Mouse (Mus musculus): ENCODE measurements around the gene Usp7. TPM values are rescaled to one million over a fixed set of nuclear protein-coding genes. Genes with fewer than 3 reads are reported as not detected.
A peak's percentile ranks its signal among the peaks of the same experiment; 100 is the strongest.

Gene Usp7
- polyA plus RNA-seq, 1 experiment from 2014 or later: 28.4 TPM

DNA sequence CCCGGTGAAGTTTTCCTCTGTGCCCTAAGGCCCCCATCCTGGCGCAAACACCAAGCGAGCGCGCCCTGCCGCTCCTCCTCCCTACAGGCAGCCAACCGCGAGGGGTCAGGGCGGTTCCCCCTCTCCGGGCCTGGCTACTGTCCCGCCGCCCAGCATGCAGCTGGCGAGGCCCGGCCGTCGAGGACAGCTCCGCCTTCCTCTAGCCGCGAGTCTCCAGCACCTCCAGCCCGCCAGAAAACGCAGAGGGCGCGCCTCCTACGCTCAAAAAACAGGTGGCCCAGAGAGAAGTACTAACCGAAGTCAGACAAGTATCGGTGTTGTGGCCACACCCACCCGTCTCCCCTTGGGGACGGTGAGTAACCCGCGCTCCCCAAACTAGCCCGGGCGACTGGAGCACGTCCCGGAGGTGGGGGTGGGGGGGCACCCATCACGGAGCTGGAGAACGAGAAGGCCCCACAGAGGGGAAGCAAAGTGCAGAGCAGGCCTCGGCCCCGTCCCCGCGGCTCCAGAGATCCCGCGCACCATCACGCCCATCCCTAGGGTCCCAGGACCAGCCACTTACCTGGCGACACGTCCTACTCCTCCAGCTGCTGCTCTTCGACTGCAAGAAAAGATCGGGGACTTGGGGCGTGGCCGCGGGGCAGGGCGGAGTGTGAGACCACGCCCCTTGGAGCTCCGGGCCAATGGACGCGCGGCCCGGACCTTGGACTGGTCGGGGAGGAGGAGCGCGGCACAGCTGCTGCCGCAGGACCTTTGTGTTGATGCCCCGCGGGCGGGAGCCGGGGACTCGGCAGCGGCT, 120.4 kb downstream of the Usp7 start, which contains the start of gene Carhsp1:
Carhsp1 (minus strand) TSS at position 605 of the 799 bp plus-strand sequence.
- Histone ChIP-seq H3K36me3 (no peaks in the 10 kb centered on the region), H3K27ac (replicated peaks) (peak within 1 kb of the TSS; percentile 65), H3K4me1 (peaks cover 44% of the 10 kb centered on the region), H3K9me3 (replicated peaks) (no peaks in the 10 kb centered on the region), H3K27me3 (0 out of 2 replicates have a peak, but pooled peaks cover 3% of the 10 kb centered on the region), H3K4me3 (replicated peaks) (peak within 1 kb of the TSS; percentile 58), H3K9ac (peak within 1 kb of the TSS; percentile 29), H3K4me2 (replicated peaks) (peak within 1 kb of the TSS; percentile 71)
- under 1% methylated on average over 67 of the region's 67 CpGs for WGBS
- peak; percentile 92 for ATAC-seq (ENCODE audit: insufficient number of reproducible peaks, low FRiP score, low TSS enrichment, low read depth)

DNA sequence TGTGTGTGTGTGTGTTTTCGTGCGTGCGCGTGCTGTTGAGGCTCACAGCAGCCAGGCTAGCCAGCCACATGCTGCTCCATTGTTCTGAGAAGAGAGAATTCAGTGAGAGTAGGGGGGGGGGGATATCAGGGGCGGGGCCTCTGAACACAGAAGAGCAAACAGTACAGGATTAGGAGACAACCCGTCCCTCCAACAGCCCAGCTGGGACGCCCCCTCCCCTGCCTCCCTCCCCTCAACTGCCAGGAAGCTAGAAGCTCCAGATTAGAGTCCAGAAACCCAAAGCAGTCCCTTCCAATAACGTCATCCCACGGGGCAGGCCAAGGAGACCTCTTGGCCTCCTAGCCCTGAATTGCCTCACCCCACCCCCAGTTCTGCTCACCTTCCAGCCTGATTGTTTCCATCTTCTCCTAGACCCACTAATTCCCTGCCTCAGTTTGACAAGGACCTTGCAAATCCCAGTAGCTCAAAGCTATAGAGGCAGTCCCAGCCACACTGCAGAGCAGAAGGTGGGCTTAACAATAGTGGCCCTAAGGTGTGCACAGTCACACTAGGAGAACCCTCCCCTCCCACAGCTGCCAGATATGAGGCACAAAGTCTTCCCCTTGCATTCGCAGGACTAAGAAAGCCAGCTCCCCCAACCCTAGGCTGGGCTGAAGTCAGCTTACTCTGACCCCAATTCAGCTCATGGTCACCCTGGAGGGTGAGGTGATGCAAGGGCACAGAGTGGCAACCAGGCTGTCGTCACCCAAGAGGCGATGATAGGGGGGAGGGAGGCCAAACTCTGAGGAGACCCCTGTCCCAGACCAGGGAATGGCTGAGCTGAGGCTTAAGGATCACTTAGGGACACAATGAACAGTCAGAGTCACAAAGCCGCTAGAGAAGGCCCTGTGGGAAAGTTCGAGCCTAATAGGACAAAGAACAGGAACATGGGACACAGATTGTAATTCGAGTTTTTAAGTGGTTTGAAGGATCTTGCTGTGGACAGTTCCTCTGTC, 121.8 kb downstream of the Usp7 start:
- ATAC-seq (ENCODE audit: insufficient number of reproducible peaks, low FRiP score, low TSS enrichment, low read depth): no peak

DNA sequence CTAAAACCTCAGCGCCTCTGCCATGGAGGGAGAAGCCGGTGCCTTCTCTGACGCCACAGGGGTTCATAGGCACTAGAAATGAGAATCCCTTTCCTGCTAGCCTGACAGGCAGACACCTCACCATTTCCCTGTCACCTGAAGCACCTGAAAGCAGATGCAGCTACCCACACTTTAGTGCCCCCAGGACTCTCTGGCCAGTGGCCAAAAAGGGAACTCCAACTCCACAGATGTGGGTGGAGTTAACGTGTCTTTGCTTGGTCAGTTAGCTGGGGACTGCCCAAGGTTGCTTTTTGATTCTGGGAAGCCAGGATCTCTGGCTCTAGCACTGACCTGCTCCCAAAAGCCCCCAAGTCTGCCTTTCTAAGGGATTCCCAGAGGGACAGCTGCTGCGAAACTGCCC, 122.7 kb downstream of the Usp7 start:
- Histone ChIP-seq H3K9me3 (replicated peaks) (no peaks in the 10 kb centered on the region), H3K27ac (replicated peaks) (no peak overlapping the region), H3K27me3 (0 out of 2 replicates have a peak, but pooled peaks cover 3% of the 10 kb centered on the region), H3K36me3 (no peaks in the 10 kb centered on the region), H3K4me1 (peaks cover 50% of the 10 kb centered on the region), H3K4me2 (replicated peaks) (peak overlapping the region; percentile 71), H3K4me3 (replicated peaks) (no peak overlapping the region), H3K9ac (no peak overlapping the region)
- no peak for ATAC-seq (ENCODE audit: insufficient number of reproducible peaks, low FRiP score, low TSS enrichment, low read depth)
- WGBS: 53% methylated on average over 5 of the region's 5 CpGs

More for the DNA sequence above, 121.8 kb downstream of the Usp7 start:
- H3K27me3 ChIP-seq: 0 out of 2 replicates have a peak, but pooled peaks cover 3% of the 10 kb centered on the region
- 6% methylated on average over 15 of the region's 15 CpGs for WGBS
- peak overlapping the region; percentile 9; the same call in 1 of the 2 replicates for H3K9ac ChIP-seq
- H3K4me3 ChIP-seq (replicated peaks): peak overlapping the region; percentile 58
- peaks cover 50% of the 10 kb centered on the region for H3K4me1 ChIP-seq
- no peaks in the 10 kb centered on the region for H3K9me3 ChIP-seq (replicated peaks)
- peak overlapping the region; percentile 71 for H3K4me2 ChIP-seq (replicated peaks)
- H3K36me3 ChIP-seq: no peaks in the 10 kb centered on the region
- 0 out of 2 replicates have a peak overlapping the region, but pooled peaks have one; percentile 65 for H3K27ac ChIP-seq (replicated peaks)

DNA sequence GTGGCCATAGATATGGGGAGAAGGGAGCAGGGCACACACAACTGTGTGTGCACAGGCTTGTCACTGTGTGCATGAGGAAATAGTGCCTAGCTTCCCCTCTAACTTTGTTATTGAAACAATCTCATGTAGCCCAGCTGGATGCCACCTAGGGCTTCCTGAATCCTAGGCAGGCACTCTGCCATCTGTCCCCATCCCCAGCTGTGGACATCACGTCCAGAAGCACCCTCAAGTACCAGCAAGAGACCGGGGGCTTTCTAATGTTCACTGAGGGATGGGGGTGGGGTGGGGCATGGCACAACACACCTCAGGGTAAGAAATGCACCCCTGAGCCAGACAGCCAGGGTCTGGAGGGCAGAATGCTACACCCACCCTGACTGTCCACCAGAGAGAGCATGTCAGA, 123.7 kb downstream of the Usp7 start:
- Histone ChIP-seq H3K4me2 (replicated peaks) (no peak overlapping the region), H3K36me3 (0 out of 2 replicates have a peak, but pooled peaks cover 6% of the 10 kb centered on the region), H3K27ac (replicated peaks) (no peak overlapping the region), H3K4me1 (peaks cover 50% of the 10 kb centered on the region), H3K9ac (no peak overlapping the region), H3K4me3 (replicated peaks) (no peak overlapping the region), H3K27me3 (no peaks in the 10 kb centered on the region), H3K9me3 (replicated peaks) (no peaks in the 10 kb centered on the region)
- ATAC-seq (ENCODE audit: insufficient number of reproducible peaks, low FRiP score, low TSS enrichment, low read depth): no peak
- 86% methylated on average over 2 of the region's 2 CpGs for WGBS

DNA sequence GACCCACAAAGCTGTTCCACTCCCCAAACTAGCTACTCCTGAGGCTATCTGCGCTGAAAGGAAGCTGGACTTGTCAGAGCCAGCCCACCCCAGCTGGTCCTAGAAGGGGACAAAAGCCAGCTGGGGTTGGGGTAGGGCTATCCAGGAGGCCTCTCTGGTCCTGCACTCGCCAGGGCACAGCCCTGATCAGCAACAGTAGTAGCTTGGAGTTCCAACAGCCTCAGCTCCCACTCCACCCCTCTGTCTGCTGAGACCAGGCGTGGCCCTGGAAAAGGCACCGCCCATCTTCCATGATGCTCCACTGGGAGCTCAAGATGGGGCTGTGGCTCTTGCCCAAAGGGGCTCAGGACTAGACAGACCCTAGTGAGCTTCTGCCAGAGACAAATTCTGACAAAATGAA, 124.3 kb downstream of the Usp7 start:
- no peaks in the 10 kb centered on the region for H3K27me3 ChIP-seq
- H3K4me2 ChIP-seq (replicated peaks): no peak overlapping the region
- ATAC-seq (ENCODE audit: insufficient number of reproducible peaks, low FRiP score, low TSS enrichment, low read depth): no peak
- H3K4me1 ChIP-seq: peaks cover 50% of the 10 kb centered on the region
- peaks cover 10% of the 10 kb centered on the region; the same call in 1 of the 2 replicates for H3K36me3 ChIP-seq
- no peak overlapping the region for H3K4me3 ChIP-seq (replicated peaks)
- no peak overlapping the region for H3K9ac ChIP-seq
- H3K27ac ChIP-seq (replicated peaks): 0 out of 2 replicates have a peak overlapping the region, but pooled peaks have one; percentile 17
- no peaks in the 10 kb centered on the region for H3K9me3 ChIP-seq (replicated peaks)
- WGBS: 73% methylated on average over 4 of the region's 4 CpGs

DNA sequence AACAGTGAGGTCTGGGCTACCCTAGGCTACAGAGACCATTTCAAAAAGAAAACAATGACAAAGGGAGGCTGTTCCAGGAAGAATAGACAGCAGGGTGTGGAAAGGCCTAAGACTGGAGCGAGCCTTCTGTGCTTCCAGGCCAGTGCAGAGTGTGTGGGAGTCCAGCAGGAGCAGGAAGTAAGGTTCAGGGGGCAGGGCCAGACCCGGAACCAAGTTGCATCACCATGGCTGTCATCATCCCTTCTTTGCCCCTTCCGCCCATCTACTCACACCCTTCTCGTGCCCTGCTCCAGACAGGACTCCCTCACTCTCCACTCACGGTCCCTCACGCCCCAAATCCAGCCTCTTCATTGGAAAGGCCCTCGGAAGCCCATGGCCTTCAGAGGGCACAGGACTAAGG, 124.8 kb downstream of the Usp7 start:
- no peaks in the 10 kb centered on the region for H3K9me3 ChIP-seq (replicated peaks)
- no peak overlapping the region for H3K4me2 ChIP-seq (replicated peaks)
- no peak overlapping the region for H3K27ac ChIP-seq (replicated peaks)
- H3K27me3 ChIP-seq: no peaks in the 10 kb centered on the region
- H3K9ac ChIP-seq: no peak overlapping the region
- H3K36me3 ChIP-seq: peaks cover 14% of the 10 kb centered on the region; the same call in 1 of the 2 replicates
- 86% methylated on average over 7 of the region's 7 CpGs for WGBS
- ATAC-seq (ENCODE audit: insufficient number of reproducible peaks, low FRiP score, low TSS enrichment, low read depth): no peak
- H3K4me1 ChIP-seq: peaks cover 50% of the 10 kb centered on the region
- no peak overlapping the region for H3K4me3 ChIP-seq (replicated peaks)

DNA sequence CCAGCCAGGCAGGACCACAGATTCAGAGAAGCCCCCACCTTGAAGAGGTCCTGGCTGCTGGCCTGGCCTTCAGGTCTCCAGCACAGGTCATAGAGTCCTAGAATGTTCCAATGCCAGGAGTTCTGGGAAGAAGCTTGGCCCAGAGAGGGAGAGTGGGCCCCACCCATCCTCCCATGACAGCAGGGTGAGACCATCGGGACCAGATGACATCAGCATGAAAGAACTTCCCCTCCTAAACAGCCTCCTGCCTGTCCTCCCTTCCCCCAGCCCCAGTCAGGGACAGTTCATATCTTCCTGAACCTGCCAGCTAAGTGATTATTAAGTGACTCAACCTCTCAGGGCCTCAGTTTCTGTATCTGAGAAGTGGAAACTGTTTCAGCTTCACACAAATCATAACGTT, 125.7 kb downstream of the Usp7 start:
- no peak for ATAC-seq (ENCODE audit: insufficient number of reproducible peaks, low FRiP score, low TSS enrichment, low read depth)
- H3K36me3 ChIP-seq: peaks cover 19% of the 10 kb centered on the region
- no peaks in the 10 kb centered on the region for H3K27me3 ChIP-seq
- WGBS: 50% methylated on average over 2 of the region's 2 CpGs
- no peak overlapping the region for H3K9ac ChIP-seq
- no peaks in the 10 kb centered on the region for H3K9me3 ChIP-seq (replicated peaks)
- no peak overlapping the region for H3K27ac ChIP-seq (replicated peaks)
- no peak overlapping the region for H3K4me3 ChIP-seq (replicated peaks)
- H3K4me2 ChIP-seq (replicated peaks): no peak overlapping the region
- H3K4me1 ChIP-seq: peaks cover 48% of the 10 kb centered on the region

DNA sequence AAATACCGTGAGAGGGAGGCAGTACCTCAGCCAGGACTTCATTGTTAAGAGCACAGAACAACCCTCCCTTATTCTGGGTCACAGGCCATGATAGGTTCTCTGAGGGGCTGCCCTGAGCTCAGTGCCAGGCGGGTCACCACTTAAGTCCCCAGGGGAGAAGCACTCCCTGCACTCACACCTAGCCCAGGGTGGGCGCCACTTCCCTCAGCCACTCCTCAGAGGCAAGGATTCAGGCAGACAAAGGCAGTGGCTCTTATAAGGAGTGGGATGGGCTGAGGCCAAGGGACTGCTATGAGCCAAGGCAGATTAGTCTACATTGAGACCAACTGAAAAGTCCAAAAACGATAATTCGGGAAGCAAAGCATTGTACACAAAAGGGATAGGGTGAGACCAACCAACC, 126.7 kb downstream of the Usp7 start:
- Histone ChIP-seq H3K27me3 (no peaks in the 10 kb centered on the region), H3K9me3 (replicated peaks) (no peaks in the 10 kb centered on the region), H3K9ac (no peak overlapping the region), H3K4me3 (replicated peaks) (no peak overlapping the region), H3K36me3 (peaks cover 24% of the 10 kb centered on the region), H3K4me1 (peaks cover 39% of the 10 kb centered on the region), H3K27ac (replicated peaks) (no peak overlapping the region), H3K4me2 (replicated peaks) (no peak overlapping the region)
- WGBS: 81% methylated on average over 5 of the region's 5 CpGs
- no peak for ATAC-seq (ENCODE audit: insufficient number of reproducible peaks, low FRiP score, low TSS enrichment, low read depth)

DNA sequence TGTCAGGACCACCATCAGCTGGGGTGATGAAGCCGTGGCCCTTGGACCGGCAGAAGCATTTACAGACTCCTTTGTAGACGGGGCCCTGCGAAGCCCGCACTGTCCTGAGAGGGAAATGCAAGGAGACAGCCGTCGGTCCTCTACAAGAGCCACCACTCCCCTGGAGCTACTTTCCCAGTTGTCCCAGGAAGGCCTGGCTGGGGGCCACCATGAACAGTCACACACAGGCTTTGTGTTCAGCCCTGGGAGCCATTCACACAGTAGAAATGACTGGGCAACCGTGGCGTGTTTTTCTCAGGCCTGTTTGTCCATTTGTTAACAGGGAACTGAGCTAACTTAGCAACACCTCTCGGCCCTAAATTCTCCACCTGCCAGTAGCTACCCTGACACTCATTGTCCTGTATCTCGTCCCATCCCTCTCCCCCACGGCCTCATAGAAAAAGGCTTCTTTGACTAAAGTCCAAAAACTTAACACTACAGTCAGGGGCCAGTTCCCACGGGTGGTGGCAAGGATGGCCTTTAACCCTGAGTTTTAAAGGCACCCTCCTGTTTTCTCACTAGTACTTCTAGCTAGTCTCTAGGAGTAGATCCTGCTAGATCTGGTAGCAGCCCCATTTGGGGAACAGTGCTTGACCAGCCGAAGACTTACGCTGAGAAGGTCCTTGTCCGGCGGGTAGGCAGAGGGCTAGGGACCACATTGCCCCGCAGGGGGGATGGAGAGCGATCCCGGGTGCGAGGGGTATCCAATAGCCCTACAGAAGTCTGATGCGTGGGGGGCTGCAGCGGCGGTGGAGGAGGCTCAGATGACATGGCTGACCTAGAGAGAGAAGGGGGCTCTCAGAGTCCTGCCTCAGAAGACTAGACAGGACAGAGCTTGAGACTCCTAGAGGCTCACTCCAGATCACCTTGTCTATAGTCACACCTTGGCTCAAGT, 128.2 kb downstream of the Usp7 start:
- no peak overlapping the region for H3K9ac ChIP-seq
- H3K4me1 ChIP-seq: peaks cover 24% of the 10 kb centered on the region
- H3K27me3 ChIP-seq: no peaks in the 10 kb centered on the region
- no peak overlapping the region for H3K4me2 ChIP-seq (replicated peaks)
- 87% methylated on average over 24 of the region's 24 CpGs for WGBS
- no peaks in the 10 kb centered on the region for H3K9me3 ChIP-seq (replicated peaks)
- H3K36me3 ChIP-seq: peaks cover 37% of the 10 kb centered on the region
- no peak overlapping the region for H3K27ac ChIP-seq (replicated peaks)
- no peak for ATAC-seq (ENCODE audit: insufficient number of reproducible peaks, low FRiP score, low TSS enrichment, low read depth)
- no peak overlapping the region for H3K4me3 ChIP-seq (replicated peaks)

DNA sequence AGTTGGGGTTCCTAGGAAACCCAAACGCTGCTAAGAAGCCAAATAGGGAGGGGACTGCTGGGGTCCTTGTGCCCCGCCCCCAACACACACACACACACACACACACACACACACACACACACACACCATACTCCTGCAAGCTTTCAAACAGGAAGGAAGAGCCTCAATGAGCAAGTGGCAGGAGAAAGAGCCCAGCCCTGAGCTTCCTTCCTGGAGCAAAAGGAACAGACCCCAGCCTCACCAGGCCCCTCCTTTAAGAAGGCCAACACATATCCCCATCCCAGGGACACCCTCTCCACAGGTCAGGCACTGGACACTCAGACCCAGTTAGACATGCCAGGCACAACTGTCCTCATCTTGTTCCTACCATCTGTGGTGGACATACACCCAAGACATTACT, 129.1 kb downstream of the Usp7 start:
- no peak for ATAC-seq (ENCODE audit: insufficient number of reproducible peaks, low FRiP score, low TSS enrichment, low read depth)
- no peak overlapping the region for H3K9ac ChIP-seq
- no peak overlapping the region for H3K4me2 ChIP-seq (replicated peaks)
- H3K36me3 ChIP-seq: peaks cover 43% of the 10 kb centered on the region
- no peak overlapping the region for H3K4me3 ChIP-seq (replicated peaks)
- no peak overlapping the region for H3K27ac ChIP-seq (replicated peaks)
- peaks cover 15% of the 10 kb centered on the region for H3K4me1 ChIP-seq
- H3K9me3 ChIP-seq (replicated peaks): no peaks in the 10 kb centered on the region
- H3K27me3 ChIP-seq: no peaks in the 10 kb centered on the region
- WGBS: 69% methylated on average over 2 of the region's 2 CpGs

Data from embryonic facial prominence, embryonic 15.5 days (tissue).